Mouse (Mus musculus): ENCODE results near the gene Olfr444. TPM values are rescaled to one million over a fixed set of nuclear protein-coding genes. Genes with fewer than 3 reads are reported as not detected.

Gene Olfr444
- polyA plus RNA-seq (2012; rRNA removed), result not detected in 2 replicates

GRCm38 (mm10) chr6:42948767-42949166 is at the start of gene Olfr444:
Gene Olfr444 (plus strand): TSS chr6:42949067.

GRCm38 (mm10) chr6:42908578-42908977 is 40.3 kb upstream of the Olfr444 start, which contains the start of gene Olfr447:
Gene Olfr447 (plus strand): TSS chr6:42908878.

GRCm38 (mm10) chr6:42921077-42921476 is 27.8 kb upstream of the Olfr444 start, which contains the start of gene Olfr446:
Gene Olfr446 (plus strand): TSS chr6:42921377.

Other genes with a start within 250 kb of the Olfr444 start
- gene Tcaf1, start 239.0 kb upstream of the Olfr444 start, polyA plus RNA-seq (2012; rRNA removed), result 10.1 and 10.5 TPM in 2 replicates
- not detected in 2 replicates for gene Olfr453, start 209.7 kb upstream of the Olfr444 start, polyA plus RNA-seq (2012; rRNA removed)
- not detected in 2 replicates for gene Olfr38, start 192.7 kb upstream of the Olfr444 start, polyA plus RNA-seq (2012; rRNA removed)
- not detected in 2 replicates for gene Olfr452, start 164.0 kb upstream of the Olfr444 start, polyA plus RNA-seq (2012; rRNA removed)
- gene Olfr450, start 137.1 kb upstream of the Olfr444 start, polyA plus RNA-seq (2012; rRNA removed), result not detected in 2 replicates
- not detected in 2 replicates for gene Olfr449, start 114.7 kb upstream of the Olfr444 start, polyA plus RNA-seq (2012; rRNA removed)
- gene Olfr448, start 58.6 kb upstream of the Olfr444 start, polyA plus RNA-seq (2012; rRNA removed), result not detected in 2 replicates
- not detected in 2 replicates for gene Olfr447, start 40.2 kb upstream of the Olfr444 start, polyA plus RNA-seq (2012; rRNA removed)
- not detected in 2 replicates for gene Olfr446, start 27.7 kb upstream of the Olfr444 start, polyA plus RNA-seq (2012; rRNA removed)
- not detected in 2 replicates for gene Olfr441, start 157.3 kb downstream of the Olfr444 start, polyA plus RNA-seq (2012; rRNA removed)
- gene Olfr237-ps1, start 197.5 kb downstream of the Olfr444 start, polyA plus RNA-seq (2012; rRNA removed), result not detected in 2 replicates
- not detected in 2 replicates for gene Olfr437, start 214.2 kb downstream of the Olfr444 start, polyA plus RNA-seq (2012; rRNA removed)
- gene Olfr13, start 223.1 kb downstream of the Olfr444 start, polyA plus RNA-seq (2012; rRNA removed), result not detected in 2 replicates
- not detected in 2 replicates for gene Olfr435, start 248.1 kb downstream of the Olfr444 start, polyA plus RNA-seq (2012; rRNA removed)